Mouse (Mus musculus) neutrophil, adult 83 days (primary cell): ENCODE measurements around the gene Slc41a1. TPM values are rescaled to one million over a fixed set of nuclear protein-coding genes. Genes with fewer than 3 reads are reported as not detected.

Source experiments
- total RNA-seq, 2 experiments: library from RNA; stranded (reverse); gene quantifications; one replicate each; pipeline ENCODE4 v1.2.4; 2023

The Slc41a1 gene
- total RNA-seq = 1 to 10 TPM; 5.0 to 5.4 TPM

DNA sequence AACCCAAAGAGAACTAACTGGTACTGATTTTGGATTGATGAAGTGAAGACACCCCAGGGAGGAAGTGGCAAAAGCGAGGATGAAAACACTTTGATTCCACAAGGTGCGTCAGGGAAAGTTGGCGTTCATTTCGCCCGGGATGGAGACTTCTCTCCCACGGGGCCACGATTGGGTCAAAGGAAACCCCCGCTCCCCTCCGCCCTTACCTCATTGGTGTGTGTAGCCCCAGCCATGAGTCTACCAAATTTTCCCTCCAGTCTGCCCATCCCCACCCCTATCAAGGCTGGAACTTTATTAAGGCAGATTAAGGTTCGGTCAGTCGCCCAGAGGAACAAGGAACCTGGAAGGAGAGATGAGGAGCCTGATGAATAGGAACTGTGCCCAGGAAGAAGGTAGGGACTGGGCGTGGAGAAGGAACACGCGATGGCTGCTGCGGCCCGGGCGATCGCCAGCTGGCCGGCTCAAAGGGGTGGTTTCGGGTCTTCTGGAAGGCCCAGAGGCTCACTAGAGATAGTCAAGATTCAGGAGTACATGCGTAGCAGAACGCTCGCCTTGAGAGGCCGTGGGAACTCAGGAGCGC, at the start of gene Slc41a1:
Gene Slc41a1 (plus strand): TSS at position 287 of the 580 bp plus-strand sequence.

DNA sequence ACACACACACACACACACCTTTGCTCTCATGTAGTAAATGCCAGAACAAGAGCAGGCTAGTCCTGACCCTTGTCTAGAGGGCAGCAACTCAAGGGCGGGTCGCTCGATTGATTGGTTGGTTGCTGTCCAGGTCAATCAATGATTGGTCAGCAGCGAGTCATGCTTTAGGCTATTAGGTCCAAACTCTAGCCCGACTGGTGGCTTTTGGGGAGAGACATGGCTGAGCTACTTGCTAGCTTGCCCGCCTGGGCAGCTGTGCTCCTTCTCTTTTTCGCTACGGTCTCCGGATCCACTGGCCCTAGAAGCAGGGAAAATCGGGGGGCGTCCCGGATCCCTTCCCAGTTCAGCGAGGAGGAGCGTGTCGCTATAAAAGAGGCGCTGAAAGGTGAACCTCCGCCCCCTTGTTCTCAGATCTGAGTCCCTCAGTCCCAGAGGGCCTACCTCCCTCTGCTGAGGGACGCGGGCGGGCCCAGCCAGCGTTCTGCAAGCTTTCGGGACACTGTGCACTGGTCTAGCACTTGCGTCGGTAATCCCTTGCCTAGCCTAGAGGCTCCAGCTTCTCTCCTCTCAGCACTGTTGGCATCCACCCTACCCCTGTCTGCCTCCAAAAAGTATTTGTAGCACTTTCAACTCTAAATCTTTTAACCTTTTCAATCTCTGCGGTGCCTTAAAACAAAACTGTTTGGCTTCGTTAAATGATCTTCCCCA, 29.9 kb upstream of the Slc41a1 start, which contains the start of gene Pm20d1:
Gene Pm20d1 (plus strand): TSS at position 180 of the 708 bp plus-strand sequence.

DNA sequence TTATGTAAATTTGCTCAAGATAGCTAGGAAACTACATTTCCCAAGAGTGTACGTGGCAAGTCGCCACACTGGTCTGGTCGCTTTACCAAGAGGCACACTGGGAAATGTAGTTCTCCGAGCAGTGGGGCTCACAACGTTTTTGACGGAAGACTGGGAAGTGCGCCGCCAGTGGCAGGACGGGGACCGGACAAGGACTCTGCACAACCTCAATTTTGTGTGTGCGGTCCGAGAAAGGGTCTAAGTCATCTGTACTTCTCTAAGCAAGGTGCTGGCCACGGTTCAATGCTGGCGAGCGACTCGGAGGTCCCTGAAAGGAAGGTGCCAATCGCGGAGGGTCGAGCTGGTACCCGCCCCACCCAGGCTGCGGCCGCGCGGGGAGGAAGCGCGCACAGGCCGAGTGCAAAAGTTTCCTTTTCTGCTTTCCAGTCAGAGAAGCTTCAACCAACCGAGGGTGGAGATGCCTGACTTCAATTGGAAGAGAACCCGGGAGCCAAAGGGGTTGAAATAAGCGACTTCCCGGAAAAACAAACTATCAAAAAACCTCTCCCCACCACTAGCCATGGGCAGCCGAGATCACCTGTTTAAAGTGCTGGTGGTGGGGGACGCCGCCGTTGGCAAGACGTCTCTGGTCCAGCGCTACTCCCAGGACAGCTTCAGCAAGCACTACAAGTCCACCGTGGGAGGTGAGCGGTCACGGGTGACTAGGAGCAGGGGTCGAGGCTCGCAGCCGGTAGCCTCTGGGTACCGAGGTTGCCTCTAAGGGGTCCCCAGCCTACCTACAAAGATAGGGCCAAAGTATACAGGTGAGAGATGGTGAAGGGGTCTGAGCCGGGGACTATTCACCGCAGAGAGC, 40.0 kb downstream of the Slc41a1 start, which contains the start of gene Rab29:
Gene Rab29 (plus strand): TSS at position 132 of the 853 bp plus-strand sequence.

Other genes with a start within 250 kb of the Slc41a1 start
- not detected for gene Avpr1b, start 228.3 kb upstream of the Slc41a1 start, total RNA-seq
- 100 to 1,000 TPM; 147 to 206 TPM for gene Ctse, start 189.2 kb upstream of the Slc41a1 start, total RNA-seq
- 1 to 10 TPM; 3.9 to 5.1 TPM for gene Rab7b, start 138.8 kb upstream of the Slc41a1 start, total RNA-seq
- gene Slc26a9, start 83.5 kb upstream of the Slc41a1 start, total RNA-seq = not detected
- not detected for gene Pm20d1, start 30.1 kb upstream of the Slc41a1 start, total RNA-seq
- 10 to 100 TPM; 22.7 to 23.4 TPM for gene Rab29, start 39.7 kb downstream of the Slc41a1 start, total RNA-seq
- gene Nucks1, start 83.0 kb downstream of the Slc41a1 start, total RNA-seq = 10 to 100 TPM; 91.6 to 94.5 TPM
- gene Slc45a3, start 135.5 kb downstream of the Slc41a1 start, total RNA-seq = under 1 TPM; 0.13 to 0.37 TPM
- 10 to 100 TPM; 81.0 to 87.4 TPM for gene Elk4, start 180.1 kb downstream of the Slc41a1 start, total RNA-seq
- gene Mfsd4a, start 240.6 kb downstream of the Slc41a1 start, total RNA-seq = under 1 TPM in 1 of 2 experiments, not detected in 1; 0.68 TPM